Mouse (Mus musculus) brain, embryonic 14.5 days (tissue): ENCODE results near the gene Fbxl7.

ENCODE experiments used
- CTCF ChIP-seq: fragments of 200-500 bp; IDR thresholded peaks from 2 replicates; pipeline ENCODE4 v1.5.1; 2012; ENCODE audit warnings: inconsistent platforms, mild to moderate bottlenecking, moderate library complexity, borderline replicate concordance; ENCODE audit not compliant: insufficient read depth, insufficient read length; ENCODE audit errors: extremely low read depth
- POLR2A ChIP-seq: fragments of 200-500 bp; IDR thresholded peaks from 2 replicates; pipeline ENCODE4 v1.6.1; 2012; ENCODE audit warnings: mild to moderate bottlenecking, inconsistent platforms, borderline replicate concordance; ENCODE audit not compliant: poor library complexity, insufficient read depth, insufficient read length, severe bottlenecking; ENCODE audit errors: extremely low read depth

GRCm38 (mm10) chr15:26809569-26809968 lies 85.8 kb downstream of the Fbxl7 start:
- TF ChIP-seq CTCF, result no peak
- no peak for TF ChIP-seq POLR2A
